Mouse (Mus musculus) hematopoietic multipotent progenitor cell, adult 10-12 weeks (in vitro differentiated cells): ENCODE measurements around the gene Mest. TPM values are rescaled to one million over a fixed set of nuclear protein-coding genes. Genes with fewer than 3 reads are reported as not detected.

Source experiments
- polyA plus RNA-seq: library from polyadenylated mRNA; stranded (reverse); fragments of >175 nt; gene quantifications from 2 replicates; pipeline ENCODE4 v1.2.3, GENCODE M21; 2012; ENCODE audit warnings: low replicate concordance

The Mest gene
- 2.3 and 4.2 TPM in 2 replicates for polyA plus RNA-seq

DNA sequence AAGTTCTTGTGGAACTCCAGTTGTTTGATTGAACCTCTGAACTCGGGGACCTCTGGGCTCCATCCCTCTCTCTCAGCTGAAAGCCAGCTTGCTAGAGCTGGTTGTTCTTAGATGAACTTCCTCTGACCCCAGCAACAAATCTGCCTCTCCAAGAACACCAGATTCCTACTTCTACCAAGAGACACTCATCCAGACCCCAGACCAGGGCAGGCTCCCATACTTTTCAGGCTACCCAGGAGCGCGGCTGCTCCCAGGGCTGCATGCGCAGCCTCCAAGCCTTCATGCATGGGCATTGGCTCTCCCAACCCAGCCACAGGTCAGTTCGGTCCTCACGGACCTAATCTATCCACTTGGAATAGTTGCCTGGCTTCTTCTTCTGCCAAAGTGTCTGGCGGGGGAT is at the start of gene Mest:
Gene Mest, plus strand, starts transcription at position 217 of the 400 bp plus-strand sequence.

GRCm38 (mm10) chr6:30693350-30693991 is 29.9 kb upstream of the Mest start, which contains the start of gene Cep41:
TSS of gene Cep41 (minus strand) at chr6:30693749.

Other genes starting within 250 kb of the Mest start
- 3.7 and 4.3 TPM in 2 replicates for gene Tmem209, start 213.8 kb upstream of the Mest start, polyA plus RNA-seq
- gene Ssmem1, start 213.7 kb upstream of the Mest start, polyA plus RNA-seq = not detected in 2 replicates
- not detected in 2 replicates for gene Cpa2, start 182.0 kb upstream of the Mest start, polyA plus RNA-seq
- not detected in 2 replicates for gene Cpa4, start 155.2 kb upstream of the Mest start, polyA plus RNA-seq
- not detected in 2 replicates for gene Cpa5, start 112.5 kb upstream of the Mest start, polyA plus RNA-seq
- 0.09 and 0.73 TPM in 2 replicates for gene Cpa1, start 84.3 kb upstream of the Mest start, polyA plus RNA-seq
- gene Cep41, start 29.8 kb upstream of the Mest start, polyA plus RNA-seq = 21.1 and 33.9 TPM in 2 replicates
- gene Copg2, start 173.2 kb downstream of the Mest start, polyA plus RNA-seq = 1.7 and 9.2 TPM in 2 replicates
- gene Tsga13, start 192.0 kb downstream of the Mest start, polyA plus RNA-seq = not detected in 2 replicates
- not detected in 2 replicates for gene Klf14, start 235.5 kb downstream of the Mest start, polyA plus RNA-seq